Mouse (Mus musculus) liver, postnatal 0 days (tissue): ENCODE data around the gene Prdm8.

ENCODE experiments used
- CTCF ChIP-seq: sonication (generic); IDR thresholded peaks from 2 replicates; pipeline ENCODE4 v1.5.1; 2016; ENCODE audit warnings: antibody characterized with exemption, low read depth
- EP300 ChIP-seq: IDR thresholded peaks from 2 replicates; pipeline ENCODE4 v1.6.1; 2016; ENCODE audit warnings: antibody characterized with exemption, low read depth, mild to moderate bottlenecking

- TF ChIP-seq CTCF: no peak
- no peak for TF ChIP-seq EP300
These were observed 15.6 kb downstream of the Prdm8 start for GRCm38 (mm10) chr5:98182603-98182920.
